Mouse (Mus musculus): ENCODE data around the gene Fmnl2. TPM values are rescaled to one million over a fixed set of nuclear protein-coding genes. Genes with fewer than 3 reads are reported as not detected.

The Fmnl2 gene
- polyA plus RNA-seq, 1 experiment from 2014 or later, result 14.7 TPM

- Histone ChIP-seq H3K27me3 (no peaks in the 10 kb centered on the region), H3K9ac (replicated peaks) (no peak overlapping the region), H3K36me3 (peaks cover 13% of the 10 kb centered on the region; the same call in 1 of the 2 replicates), H3K4me3 (replicated peaks) (no peak overlapping the region), H3K9me3 (no peaks in the 10 kb centered on the region), H3K4me1 (replicated peaks) (no peaks in the 10 kb centered on the region), H3K4me2 (no peak overlapping the region), H3K27ac (no peak overlapping the region)
- 51% methylated on average over 9 of the region's 9 CpGs for WGBS
- ATAC-seq (ENCODE audit: insufficient number of reproducible peaks, insufficient read depth, low FRiP score, low TSS enrichment, low read depth), result no peak
These were observed 228.1 kb downstream of the Fmnl2 start for GRCm38 (mm10) chr2:53085617-53086202.

DNA sequence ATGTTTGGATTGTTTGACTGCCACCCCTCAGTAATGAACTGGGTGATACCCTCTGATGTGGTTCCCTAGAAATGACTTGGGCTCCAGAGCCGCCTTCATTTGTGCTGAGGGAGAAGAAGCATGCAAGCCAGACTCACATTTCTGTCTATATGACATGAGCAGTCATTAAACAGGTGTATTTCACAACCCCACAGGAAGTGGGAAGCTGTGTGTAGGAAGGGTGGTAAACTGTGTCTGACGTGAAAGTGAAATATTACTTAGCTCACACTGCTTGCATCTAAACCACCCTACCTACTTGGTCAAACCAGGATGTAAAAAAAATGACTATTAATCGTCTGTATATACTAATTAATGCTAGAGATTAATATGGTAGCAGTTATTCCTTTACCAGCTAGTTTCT is 231.1 kb downstream of the Fmnl2 start:
- no peak overlapping the region for H3K4me2 ChIP-seq
- WGBS, result 85% methylated on average over 3 of the region's 3 CpGs
- no peaks in the 10 kb centered on the region for H3K4me1 ChIP-seq (replicated peaks)
- H3K9ac ChIP-seq (replicated peaks), result no peak overlapping the region
- no peak for ATAC-seq (ENCODE audit: insufficient number of reproducible peaks, insufficient read depth, low FRiP score, low TSS enrichment, low read depth)
- H3K9me3 ChIP-seq, result no peaks in the 10 kb centered on the region
- H3K27ac ChIP-seq, result no peak overlapping the region
- peaks cover 14% of the 10 kb centered on the region; the same call in 1 of the 2 replicates for H3K36me3 ChIP-seq
- no peaks in the 10 kb centered on the region for H3K27me3 ChIP-seq
- H3K4me3 ChIP-seq (replicated peaks), result no peak overlapping the region

GRCm38 (mm10) chr2:53095031-53095430 is 237.4 kb downstream of the Fmnl2 start:
- ATAC-seq (ENCODE audit: insufficient number of reproducible peaks, insufficient read depth, low FRiP score, low TSS enrichment, low read depth), result no peak
- WGBS, result 87% methylated on average over 9 of the region's 9 CpGs
- H3K27ac ChIP-seq, result no peak overlapping the region
- no peak overlapping the region for H3K9ac ChIP-seq (replicated peaks)
- no peaks in the 10 kb centered on the region for H3K9me3 ChIP-seq
- H3K4me1 ChIP-seq (replicated peaks), result no peaks in the 10 kb centered on the region
- H3K4me2 ChIP-seq, result no peak overlapping the region
- H3K27me3 ChIP-seq, result no peaks in the 10 kb centered on the region
- H3K4me3 ChIP-seq (replicated peaks), result no peak overlapping the region
- peaks cover 24% of the 10 kb centered on the region for H3K36me3 ChIP-seq

DNA sequence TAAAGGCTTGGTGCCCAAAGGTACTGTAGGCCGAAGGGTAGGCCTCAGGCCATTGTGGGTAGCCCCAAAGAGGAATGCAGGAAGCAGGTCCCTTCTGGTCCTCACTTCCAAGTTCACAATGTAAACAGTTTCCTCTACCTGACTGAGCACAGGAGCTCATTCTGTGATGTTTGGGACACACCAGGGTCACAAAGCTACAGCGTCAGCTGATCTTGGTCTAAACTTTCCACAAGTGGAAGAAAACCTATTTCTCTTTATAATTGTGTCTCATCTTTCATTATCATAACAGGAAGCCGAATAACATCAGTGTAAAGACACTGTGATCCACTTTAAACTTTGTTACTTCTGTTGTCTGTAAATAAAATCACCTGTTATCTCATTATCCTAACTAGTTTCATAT is 237.8 kb downstream of the Fmnl2 start:
- H3K9me3 ChIP-seq, result no peaks in the 10 kb centered on the region
- H3K27ac ChIP-seq, result no peak overlapping the region
- WGBS, result 94% methylated on average over 3 of the region's 3 CpGs
- no peak overlapping the region for H3K4me2 ChIP-seq
- no peaks in the 10 kb centered on the region for H3K4me1 ChIP-seq (replicated peaks)
- H3K9ac ChIP-seq (replicated peaks), result no peak overlapping the region
- no peak for ATAC-seq (ENCODE audit: insufficient number of reproducible peaks, insufficient read depth, low FRiP score, low TSS enrichment, low read depth)
- no peak overlapping the region for H3K4me3 ChIP-seq (replicated peaks)
- no peaks in the 10 kb centered on the region for H3K27me3 ChIP-seq
- peaks cover 19% of the 10 kb centered on the region for H3K36me3 ChIP-seq

GRCm38 (mm10) chr2:53100093-53100492 is 242.4 kb downstream of the Fmnl2 start:
- Histone ChIP-seq H3K4me3 (replicated peaks) (no peak overlapping the region), H3K4me2 (no peak overlapping the region), H3K27ac (no peak overlapping the region), H3K4me1 (replicated peaks) (no peaks in the 10 kb centered on the region), H3K36me3 (peaks cover 49% of the 10 kb centered on the region), H3K9ac (replicated peaks) (no peak overlapping the region), H3K9me3 (no peaks in the 10 kb centered on the region), H3K27me3 (no peaks in the 10 kb centered on the region)
- ATAC-seq (ENCODE audit: insufficient number of reproducible peaks, insufficient read depth, low FRiP score, low TSS enrichment, low read depth), result no peak
- WGBS, result 27% methylated on average over 2 of the region's 2 CpGs

- no peak overlapping the region for H3K4me3 ChIP-seq (replicated peaks)
- H3K36me3 ChIP-seq, result peaks cover 66% of the 10 kb centered on the region
- 90% methylated on average over 11 of the region's 11 CpGs for whole genome bisulfite sequencing
- no peak overlapping the region for H3K4me2 ChIP-seq
- no peak overlapping the region for H3K27ac ChIP-seq
- no peaks in the 10 kb centered on the region for H3K4me1 ChIP-seq (replicated peaks)
- H3K9me3 ChIP-seq, result no peaks in the 10 kb centered on the region
- H3K9ac ChIP-seq (replicated peaks), result no peak overlapping the region
- ATAC-seq (ENCODE audit: insufficient number of reproducible peaks, insufficient read depth, low FRiP score, low TSS enrichment, low read depth), result no peak
- H3K27me3 ChIP-seq, result no peaks in the 10 kb centered on the region
These were observed 244.5 kb downstream of the Fmnl2 start for GRCm38 (mm10) chr2:53101885-53102740.

- Histone ChIP-seq H3K4me2 (no peak overlapping the region), H3K27me3 (no peaks in the 10 kb centered on the region), H3K27ac (no peak overlapping the region), H3K9me3 (no peaks in the 10 kb centered on the region), H3K4me1 (replicated peaks) (no peaks in the 10 kb centered on the region), H3K36me3 (peaks cover 66% of the 10 kb centered on the region), H3K9ac (replicated peaks) (no peak overlapping the region), H3K4me3 (replicated peaks) (no peak overlapping the region)
- WGBS, result 90% methylated on average over 2 of the region's 2 CpGs
- no peak for ATAC-seq (ENCODE audit: insufficient number of reproducible peaks, insufficient read depth, low FRiP score, low TSS enrichment, low read depth)
These were observed 245.2 kb downstream of the Fmnl2 start for GRCm38 (mm10) chr2:53102901-53103300.

DNA sequence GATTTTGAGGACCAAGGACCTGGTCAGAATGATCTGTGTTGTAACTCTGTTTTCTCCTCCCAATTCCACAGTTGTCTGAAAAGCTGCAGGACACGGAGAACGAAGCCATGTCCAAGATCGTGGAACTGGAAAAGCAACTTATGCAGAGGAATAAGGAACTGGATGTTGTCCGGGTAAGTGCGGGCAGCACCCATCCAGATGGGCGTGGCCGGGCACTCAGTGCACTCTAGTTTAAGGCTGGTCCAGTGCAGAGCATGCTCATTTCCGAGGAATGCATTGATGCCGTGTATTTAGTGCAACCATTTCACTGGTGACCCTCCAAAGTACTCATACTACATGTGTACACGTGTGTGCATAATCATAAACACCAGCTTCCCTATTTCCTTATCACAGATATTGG is 247.7 kb downstream of the Fmnl2 start:
- WGBS, result 93% methylated on average over 10 of the region's 10 CpGs
- Histone ChIP-seq H3K4me3 (replicated peaks) (no peak overlapping the region), H3K36me3 (peaks cover 91% of the 10 kb centered on the region)

GRCm38 (mm10) chr2:53106056-53106455 is 248.4 kb downstream of the Fmnl2 start:
- Histone ChIP-seq H3K4me3 (replicated peaks) (no peak overlapping the region), H3K36me3 (peaks cover 97% of the 10 kb centered on the region), H3K4me2 (no peak overlapping the region), H3K27me3 (no peaks in the 10 kb centered on the region), H3K4me1 (replicated peaks) (no peaks in the 10 kb centered on the region), H3K9ac (replicated peaks) (no peak overlapping the region), H3K27ac (no peak overlapping the region), H3K9me3 (no peaks in the 10 kb centered on the region)
- no peak for ATAC-seq (ENCODE audit: insufficient number of reproducible peaks, insufficient read depth, low FRiP score, low TSS enrichment, low read depth)
- WGBS, result 83% methylated on average over 7 of the region's 7 CpGs

More for the DNA sequence above, 247.7 kb downstream of the Fmnl2 start:
- ATAC-seq (ENCODE audit: insufficient number of reproducible peaks, insufficient read depth, low FRiP score, low TSS enrichment, low read depth), result no peak
- Histone ChIP-seq H3K4me2 (no peak overlapping the region), H3K27ac (no peak overlapping the region), H3K9ac (replicated peaks) (no peak overlapping the region), H3K4me1 (replicated peaks) (no peaks in the 10 kb centered on the region), H3K9me3 (no peaks in the 10 kb centered on the region), H3K27me3 (no peaks in the 10 kb centered on the region)

GRCm38 (mm10) chr2:53106472-53106871 is 248.8 kb downstream of the Fmnl2 start:
- Histone ChIP-seq H3K4me1 (replicated peaks) (no peaks in the 10 kb centered on the region), H3K9ac (replicated peaks) (no peak overlapping the region), H3K36me3 (peaks cover 99% of the 10 kb centered on the region)

GRCm38 (mm10) chr2:53108547-53108946 is 250.9 kb downstream of the Fmnl2 start:
- H3K9me3 ChIP-seq, result no peaks in the 10 kb centered on the region
- ATAC-seq (ENCODE audit: insufficient number of reproducible peaks, insufficient read depth, low FRiP score, low TSS enrichment, low read depth), result no peak
- 84% methylated on average over 5 of the region's 5 CpGs for WGBS
- H3K9ac ChIP-seq (replicated peaks), result no peak overlapping the region
- H3K27ac ChIP-seq, result no peak overlapping the region
- H3K4me2 ChIP-seq, result no peak overlapping the region
- H3K36me3 ChIP-seq, result peaks cover 100% of the 10 kb centered on the region
- no peaks in the 10 kb centered on the region for H3K4me1 ChIP-seq (replicated peaks)
- no peak overlapping the region for H3K4me3 ChIP-seq (replicated peaks)
- no peaks in the 10 kb centered on the region for H3K27me3 ChIP-seq

More at GRCm38 (mm10) chr2:53106472-53106871, 248.8 kb downstream of the Fmnl2 start:
- WGBS, result 89% methylated on average over 8 of the region's 8 CpGs
- no peak overlapping the region for H3K4me2 ChIP-seq
- H3K4me3 ChIP-seq (replicated peaks), result no peak overlapping the region
- no peak for ATAC-seq (ENCODE audit: insufficient number of reproducible peaks, insufficient read depth, low FRiP score, low TSS enrichment, low read depth)
- no peaks in the 10 kb centered on the region for H3K27me3 ChIP-seq
- no peaks in the 10 kb centered on the region for H3K9me3 ChIP-seq
- no peak overlapping the region for H3K27ac ChIP-seq

All from limb, embryonic 12.5 days (tissue).